Mouse (Mus musculus): ENCODE data around the gene 1810037I17Rik. TPM values are rescaled to one million over a fixed set of nuclear protein-coding genes. Genes with fewer than 3 reads are reported as not detected.
A peak's percentile ranks its signal among the peaks of the same experiment; 100 is the strongest.

1810037I17Rik gene
- polyA plus RNA-seq, 1 experiment from 2014 or later = 76.8 TPM

- Histone ChIP-seq H3K27me3 (replicated peaks; ENCODE audit: control insufficient read depth, insufficient read depth, low read length) (no peaks in the 10 kb centered on the region), H3K27ac (ENCODE audit: low read length) (no peak overlapping the region), H3K9ac (replicated peaks; ENCODE audit: low read depth, low read length) (no peak overlapping the region), H3K4me1 (replicated peaks; ENCODE audit: control insufficient read depth, insufficient read depth, low read length) (no peaks in the 10 kb centered on the region), H3K36me3 (ENCODE audit: control insufficient read depth, insufficient read depth) (no peaks in the 10 kb centered on the region), H3K4me3 (replicated peaks; ENCODE audit: low read length) (no peak overlapping the region), H3K9me3 (ENCODE audit: control insufficient read depth, low read length) (no peaks in the 10 kb centered on the region), H3K4me2 (ENCODE audit: low read length) (no peak overlapping the region)
- ATAC-seq = no peak
- WGBS = 54% methylated on average over 6 of the region's 6 CpGs
These were observed 25.7 kb upstream of the 1810037I17Rik start for GRCm38 (mm10) chr3:122898254-122898653.

GRCm38 (mm10) chr3:122903746-122904433 lies 20.1 kb upstream of the 1810037I17Rik start:
- Histone ChIP-seq H3K9me3 (ENCODE audit: control insufficient read depth, low read length) (no peaks in the 10 kb centered on the region), H3K36me3 (ENCODE audit: control insufficient read depth, insufficient read depth) (no peaks in the 10 kb centered on the region), H3K4me2 (ENCODE audit: low read length) (no peak overlapping the region), H3K27ac (ENCODE audit: low read length) (no peak overlapping the region), H3K9ac (replicated peaks; ENCODE audit: low read depth, low read length) (no peak overlapping the region), H3K4me1 (replicated peaks; ENCODE audit: control insufficient read depth, insufficient read depth, low read length) (0 out of 2 replicates have a peak, but pooled peaks cover 2% of the 10 kb centered on the region), H3K4me3 (replicated peaks; ENCODE audit: low read length) (no peak overlapping the region), H3K27me3 (replicated peaks; ENCODE audit: control insufficient read depth, insufficient read depth, low read length) (no peaks in the 10 kb centered on the region)
- WGBS = 49% methylated on average over 12 of the region's 12 CpGs
- peak; percentile 90 for ATAC-seq

DNA sequence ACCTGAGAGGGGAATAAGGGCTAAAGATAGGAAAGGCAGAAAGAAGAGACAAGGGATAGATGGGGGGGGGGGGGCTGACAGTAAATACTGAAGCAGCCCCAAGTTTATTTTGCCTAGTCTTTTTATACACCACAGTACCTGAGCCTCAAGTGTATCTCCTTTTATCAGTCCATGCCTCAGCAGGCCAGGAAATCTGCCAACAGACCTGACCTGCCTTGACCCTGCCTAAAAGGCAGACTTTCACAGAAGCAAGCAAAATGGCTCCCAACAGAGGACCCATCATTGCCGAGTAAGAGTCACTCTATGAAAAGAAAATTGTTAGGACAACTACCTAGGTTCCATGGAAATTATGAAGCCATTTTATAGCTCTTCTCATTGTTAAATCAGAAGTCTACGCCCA lies 16.2 kb upstream of the 1810037I17Rik start:
- H3K4me2 ChIP-seq (ENCODE audit: low read length) = no peak overlapping the region
- H3K36me3 ChIP-seq (ENCODE audit: control insufficient read depth, insufficient read depth) = no peaks in the 10 kb centered on the region
- H3K9me3 ChIP-seq (ENCODE audit: control insufficient read depth, low read length) = no peaks in the 10 kb centered on the region
- H3K27me3 ChIP-seq (replicated peaks; ENCODE audit: control insufficient read depth, insufficient read depth, low read length) = no peaks in the 10 kb centered on the region
- no peak overlapping the region for H3K4me3 ChIP-seq (replicated peaks; ENCODE audit: low read length)
- H3K9ac ChIP-seq (replicated peaks; ENCODE audit: low read depth, low read length) = no peak overlapping the region
- no peak overlapping the region for H3K27ac ChIP-seq (ENCODE audit: low read length)
- 89% methylated on average over 2 of the region's 2 CpGs for WGBS
- 0 out of 2 replicates have a peak, but pooled peaks cover 2% of the 10 kb centered on the region for H3K4me1 ChIP-seq (replicated peaks; ENCODE audit: control insufficient read depth, insufficient read depth, low read length)
- no peak for ATAC-seq

DNA sequence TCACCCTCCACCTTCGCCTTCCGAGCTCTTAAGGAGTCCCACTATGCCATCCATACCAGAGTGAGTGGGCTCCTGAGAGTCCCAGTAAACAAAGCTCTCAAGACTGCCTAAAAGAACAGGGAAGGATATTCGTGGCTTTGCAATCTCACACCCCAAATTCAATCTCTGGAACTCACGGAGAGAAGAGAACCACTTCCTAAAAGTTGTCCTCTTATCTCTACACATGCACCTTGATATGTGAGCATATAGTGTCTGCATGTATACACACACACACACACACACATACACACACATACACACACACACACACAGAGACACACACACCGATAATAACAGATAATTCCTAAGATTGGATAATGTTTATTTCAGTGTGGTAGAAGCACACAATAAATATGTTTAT lies 8.5 kb upstream of the 1810037I17Rik start:
- Histone ChIP-seq H3K9me3 (ENCODE audit: control insufficient read depth, low read length) (no peaks in the 10 kb centered on the region), H3K4me2 (ENCODE audit: low read length) (no peak overlapping the region), H3K36me3 (ENCODE audit: control insufficient read depth, insufficient read depth) (no peaks in the 10 kb centered on the region), H3K27ac (ENCODE audit: low read length) (no peak overlapping the region), H3K4me1 (replicated peaks; ENCODE audit: control insufficient read depth, insufficient read depth, low read length) (no peaks in the 10 kb centered on the region), H3K27me3 (replicated peaks; ENCODE audit: control insufficient read depth, insufficient read depth, low read length) (no peaks in the 10 kb centered on the region), H3K9ac (replicated peaks; ENCODE audit: low read depth, low read length) (no peak overlapping the region), H3K4me3 (replicated peaks; ENCODE audit: low read length) (no peak overlapping the region)
- 89% methylated on average over 5 of the region's 5 CpGs for WGBS
- ATAC-seq = no peak

GRCm38 (mm10) chr3:122916191-122916680 lies 7.8 kb upstream of the 1810037I17Rik start:
- no peaks in the 10 kb centered on the region for H3K9me3 ChIP-seq (ENCODE audit: control insufficient read depth, low read length)
- H3K27ac ChIP-seq (ENCODE audit: low read length) = no peak overlapping the region
- no peak overlapping the region for H3K4me3 ChIP-seq (replicated peaks; ENCODE audit: low read length)
- WGBS = 87% methylated on average over 6 of the region's 6 CpGs
- no peaks in the 10 kb centered on the region for H3K27me3 ChIP-seq (replicated peaks; ENCODE audit: control insufficient read depth, insufficient read depth, low read length)
- no peak for ATAC-seq
- no peaks in the 10 kb centered on the region for H3K4me1 ChIP-seq (replicated peaks; ENCODE audit: control insufficient read depth, insufficient read depth, low read length)
- H3K9ac ChIP-seq (replicated peaks; ENCODE audit: low read depth, low read length) = no peak overlapping the region
- H3K36me3 ChIP-seq (ENCODE audit: control insufficient read depth, insufficient read depth) = no peaks in the 10 kb centered on the region
- H3K4me2 ChIP-seq (ENCODE audit: low read length) = no peak overlapping the region

DNA sequence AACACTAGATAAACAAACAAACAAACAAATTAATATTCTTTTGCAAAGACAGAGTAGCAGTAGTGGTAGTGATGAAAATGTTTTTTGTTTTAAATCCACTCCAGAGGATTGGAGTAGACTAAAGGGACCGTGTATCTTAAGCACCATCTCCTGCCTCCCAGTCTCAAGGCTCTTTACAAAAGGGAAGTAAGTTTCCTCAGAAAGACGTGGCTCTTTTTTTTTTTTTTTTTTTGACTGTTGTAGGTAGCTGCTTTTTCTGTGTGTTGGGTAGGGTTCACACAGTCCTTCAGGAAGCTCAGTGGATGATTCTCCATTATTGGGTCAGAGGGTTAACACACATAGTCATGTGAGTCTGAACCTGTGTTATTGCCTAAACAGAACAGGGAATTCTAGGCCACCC lies 5.3 kb upstream of the 1810037I17Rik start:
- H3K27ac ChIP-seq (ENCODE audit: low read length) = no peak overlapping the region
- no peaks in the 10 kb centered on the region for H3K27me3 ChIP-seq (replicated peaks; ENCODE audit: control insufficient read depth, insufficient read depth, low read length)
- no peak overlapping the region for H3K4me3 ChIP-seq (replicated peaks; ENCODE audit: low read length)
- ATAC-seq = no peak
- WGBS = 76% methylated on average over 2 of the region's 2 CpGs
- no peaks in the 10 kb centered on the region for H3K9me3 ChIP-seq (ENCODE audit: control insufficient read depth, low read length)
- no peaks in the 10 kb centered on the region for H3K36me3 ChIP-seq (ENCODE audit: control insufficient read depth, insufficient read depth)
- 0 out of 2 replicates have a peak, but pooled peaks cover 2% of the 10 kb centered on the region for H3K4me1 ChIP-seq (replicated peaks; ENCODE audit: control insufficient read depth, insufficient read depth, low read length)
- H3K9ac ChIP-seq (replicated peaks; ENCODE audit: low read depth, low read length) = no peak overlapping the region
- no peak overlapping the region for H3K4me2 ChIP-seq (ENCODE audit: low read length)

DNA sequence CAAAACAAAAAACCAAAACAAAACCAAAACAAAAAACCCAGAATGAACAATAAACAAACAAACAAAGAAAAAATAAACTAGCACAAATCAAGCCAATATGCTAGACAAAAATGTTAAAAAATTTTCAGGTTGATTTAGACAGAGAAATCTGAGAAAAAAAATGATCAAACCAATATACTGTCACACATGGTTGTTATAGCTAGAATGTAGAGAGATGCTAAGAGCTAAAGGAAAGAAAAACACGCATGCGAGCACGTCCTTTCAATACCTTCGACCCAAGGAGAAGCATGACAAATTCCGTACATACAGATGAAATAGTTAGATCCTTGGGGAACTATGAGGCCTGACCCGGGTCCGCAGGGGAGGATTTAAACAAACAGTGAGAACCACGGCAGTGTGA lies 4.7 kb upstream of the 1810037I17Rik start, which contains the start of gene Gm10959:
TSS of gene Gm10959 (minus strand) at position 101 of the 400 bp plus-strand sequence.
- H3K9ac ChIP-seq (replicated peaks; ENCODE audit: low read depth, low read length) = no peak within 1 kb of the TSS
- no peaks in the 10 kb centered on the region for H3K9me3 ChIP-seq (ENCODE audit: control insufficient read depth, low read length)
- no peak within 1 kb of the TSS for H3K4me2 ChIP-seq (ENCODE audit: low read length)
- H3K27ac ChIP-seq (ENCODE audit: low read length) = no peak within 1 kb of the TSS
- H3K4me1 ChIP-seq (replicated peaks; ENCODE audit: control insufficient read depth, insufficient read depth, low read length) = 0 out of 2 replicates have a peak, but pooled peaks cover 2% of the 10 kb centered on the region
- 84% methylated on average over 8 of the region's 8 CpGs for WGBS
- H3K36me3 ChIP-seq (ENCODE audit: control insufficient read depth, insufficient read depth) = no peaks in the 10 kb centered on the region
- H3K27me3 ChIP-seq (replicated peaks; ENCODE audit: control insufficient read depth, insufficient read depth, low read length) = no peaks in the 10 kb centered on the region
- H3K4me3 ChIP-seq (replicated peaks; ENCODE audit: low read length) = no peak within 1 kb of the TSS
- no peak for ATAC-seq

DNA sequence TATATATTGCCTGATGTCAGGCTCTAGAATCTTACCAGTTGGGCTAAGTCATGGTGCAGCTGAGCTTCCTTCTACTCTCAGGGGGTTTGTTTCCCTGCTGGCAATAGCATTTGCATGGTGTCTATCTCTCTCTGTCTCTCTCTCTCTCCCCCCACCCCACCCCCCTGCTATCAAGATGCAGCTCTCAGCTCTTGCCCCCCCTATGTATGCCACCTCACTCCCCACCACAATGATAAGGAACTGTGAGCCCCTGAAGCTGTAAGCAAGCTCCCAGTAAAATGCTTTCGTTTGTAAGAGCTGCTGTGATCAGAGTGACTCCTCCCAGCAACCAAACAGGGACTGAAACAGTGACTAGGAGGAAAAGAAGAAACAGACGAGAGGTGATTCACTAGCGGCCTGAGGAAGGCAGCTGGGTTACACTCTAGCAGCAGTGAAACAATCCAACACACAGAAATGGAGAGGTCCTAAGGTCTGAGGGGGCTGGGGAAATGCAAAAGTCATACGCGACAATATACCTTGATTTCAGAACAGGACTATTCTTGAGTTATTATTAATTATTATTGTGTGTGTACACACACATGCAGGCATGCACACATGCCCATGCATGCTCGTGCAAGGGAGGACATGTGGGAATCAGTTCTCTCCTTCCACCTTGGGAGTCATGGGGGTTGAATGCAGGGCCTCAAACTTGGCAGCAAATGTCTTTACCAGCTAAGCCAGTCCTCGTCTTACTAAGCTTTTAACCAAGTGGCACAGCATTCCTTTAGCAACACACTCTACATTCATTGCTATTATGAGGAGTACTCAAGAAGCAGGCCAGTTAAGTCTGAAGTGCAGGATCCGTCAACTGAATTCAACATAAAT lies 3.2 kb upstream of the 1810037I17Rik start:
- WGBS = 55% methylated on average over 8 of the region's 8 CpGs
- Histone ChIP-seq H3K4me3 (replicated peaks; ENCODE audit: low read length) (no peak overlapping the region), H3K9ac (replicated peaks; ENCODE audit: low read depth, low read length) (no peak overlapping the region)

More for the DNA sequence above, 3.2 kb upstream of the 1810037I17Rik start:
- no peak for ATAC-seq
- Histone ChIP-seq H3K27ac (ENCODE audit: low read length) (no peak overlapping the region), H3K27me3 (replicated peaks; ENCODE audit: control insufficient read depth, insufficient read depth, low read length) (no peaks in the 10 kb centered on the region), H3K4me2 (ENCODE audit: low read length) (no peak overlapping the region), H3K9me3 (ENCODE audit: control insufficient read depth, low read length) (no peaks in the 10 kb centered on the region), H3K36me3 (ENCODE audit: control insufficient read depth, insufficient read depth) (no peaks in the 10 kb centered on the region), H3K4me1 (replicated peaks; ENCODE audit: control insufficient read depth, insufficient read depth, low read length) (peaks cover 6% of the 10 kb centered on the region; the same call in 1 of the 2 replicates)

All from forebrain, embryonic 16.5 days (tissue).